Comparison of ENCODE assay signal across 7 mouse cellular contexts in the genomic region with DNA sequence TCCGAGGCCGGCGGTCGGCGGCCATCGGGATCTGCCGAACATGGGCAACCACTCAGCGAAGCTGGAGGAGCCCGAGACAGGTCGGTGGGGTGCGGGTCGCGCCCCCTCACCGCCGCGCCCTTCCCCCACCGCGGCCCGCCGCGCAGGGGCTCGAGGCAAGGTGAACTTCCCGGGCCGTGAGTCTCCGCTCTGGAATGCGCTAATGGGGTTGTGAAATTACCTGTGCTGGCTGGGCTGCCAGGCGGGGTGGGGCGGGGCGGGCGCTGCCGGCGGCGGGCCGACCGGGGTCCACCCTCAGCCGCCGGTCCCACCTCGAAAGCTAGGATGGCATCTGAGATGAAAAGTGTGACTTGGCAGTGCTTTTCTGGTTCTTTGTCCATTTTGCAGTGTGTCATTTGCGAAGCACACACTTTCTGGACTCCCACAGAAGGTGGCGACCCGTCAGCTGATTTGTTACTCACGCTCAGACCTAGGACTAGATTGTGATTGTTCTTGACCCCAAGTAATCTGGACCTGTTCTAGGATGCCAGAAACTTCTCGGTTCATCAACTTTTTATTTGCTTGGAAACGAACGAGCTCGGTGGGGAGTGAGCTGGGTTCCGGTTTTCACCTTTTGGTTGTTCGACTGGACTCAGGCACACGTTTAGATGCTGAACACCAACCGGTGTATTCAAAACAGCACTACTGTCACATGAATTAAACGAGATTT.
DNase-seq lines count a peak whose midpoint lies in the region; ATAC-seq lines count a peak whose summit lies in the region.

No protein-coding gene starts in this region.

- H3K9ac ChIP-seq in embryonic facial prominence, embryonic 15.5 days, result peak overlapping the region; percentile 72
- peak overlapping the region; percentile 85 for H3K9ac ChIP-seq in intestine, embryonic 14.5 days (ENCODE audit: low read length)

- peak overlapping the region; percentile 85 for H3K27ac ChIP-seq in embryonic facial prominence, embryonic 15.5 days (replicated peaks)
- H3K27ac ChIP-seq in intestine, embryonic 14.5 days (ENCODE audit: low read depth), result peak overlapping the region; percentile 94
- no peak overlapping the region for H3K27ac ChIP-seq in macrophage

- peak; percentile 56; the same call in 1 of the 2 replicates for ATAC-seq in embryonic facial prominence, embryonic 15.5 days (ENCODE audit: insufficient number of reproducible peaks, low FRiP score, low TSS enrichment, low read depth)
- peak; percentile 79; the same call in 1 of the 2 replicates for ATAC-seq in intestine, embryonic 14.5 days (replicated peaks; ENCODE audit: low FRiP score, low TSS enrichment, low read depth)

- H3K36me3 ChIP-seq in embryonic facial prominence, embryonic 15.5 days, result no peaks in the 10 kb centered on the region
- H3K36me3 ChIP-seq in intestine, embryonic 14.5 days (ENCODE audit: control insufficient read depth, insufficient read depth, low read length), result no peaks in the 10 kb centered on the region
- no peaks in the 10 kb centered on the region for H3K36me3 ChIP-seq in macrophage (ENCODE audit: inconsistent target)

- H3K4me3 ChIP-seq in embryonic facial prominence, embryonic 15.5 days (replicated peaks), result peak overlapping the region; percentile 83
- H3K4me3 ChIP-seq in intestine, embryonic 14.5 days (ENCODE audit: low read depth, low read length), result peak overlapping the region; percentile 74
- H3K4me3 ChIP-seq in macrophage (ENCODE audit: inconsistent target), result peak overlapping the region; percentile 38

- WGBS in embryonic facial prominence, embryonic 15.5 days, result 2% methylated on average over 48 of the region's 51 CpGs
- 2% methylated on average over 45 of the region's 51 CpGs for WGBS in intestine, embryonic 14.5 days
- WGBS in macrophage (ENCODE audit: missing documents), result 5% methylated on average over 46 of the region's 51 CpGs

- no peaks in the 10 kb centered on the region for H3K27me3 ChIP-seq in embryonic facial prominence, embryonic 15.5 days
- no peaks in the 10 kb centered on the region for H3K27me3 ChIP-seq in intestine, embryonic 14.5 days (replicated peaks; ENCODE audit: control insufficient read depth, insufficient read depth, low read length)

- peaks cover 28% of the 10 kb centered on the region for H3K79me2 ChIP-seq in macrophage (ENCODE audit: inconsistent target)

- H3K9me3 ChIP-seq in embryonic facial prominence, embryonic 15.5 days (replicated peaks), result no peaks in the 10 kb centered on the region
- H3K9me3 ChIP-seq in intestine, embryonic 14.5 days (ENCODE audit: control insufficient read depth, low read length), result no peaks in the 10 kb centered on the region

- H3K4me1 ChIP-seq in embryonic facial prominence, embryonic 15.5 days, result no peaks in the 10 kb centered on the region; the same call in 1 of the 2 replicates
- no peaks in the 10 kb centered on the region for H3K4me1 ChIP-seq in intestine, embryonic 14.5 days (replicated peaks; ENCODE audit: control insufficient read depth, insufficient read depth, low read length)

- peak; percentile 14 for DNase-seq in urinary bladder, postnatal 10 days (ENCODE audit: low spot score)
- DNase-seq in urinary bladder, postnatal 36 days (ENCODE audit: low spot score in 2 of 2), result no peak
- no peak for DNase-seq in intestine, embryonic 14.5 days (ENCODE audit: low spot score)
- no peak for DNase-seq in spleen, postnatal 4 days (ENCODE audit: low spot score in 2 of 2)
- DNase-seq in layer of hippocampus, adult 9-10 months (ENCODE audit: low spot score), result no peak

- peak overlapping the region; percentile 95 for H3K4me2 ChIP-seq in embryonic facial prominence, embryonic 15.5 days (replicated peaks)
- peak overlapping the region; percentile 62 for H3K4me2 ChIP-seq in intestine, embryonic 14.5 days (ENCODE audit: low read length)
